Mouse (Mus musculus): Measurements from ENCODE around the gene Spo11.

GRCm38 (mm10) chr2:173039041-173039440, 61.5 kb downstream of the Spo11 start:
- TF ChIP-seq CTCF (IDR thresholded peaks at IDR 0.05; ENCODE audit: low read depth, low read length) (no peak), GATA1 (IDR thresholded peaks at IDR 0.05; ENCODE audit: borderline replicate concordance, low read length) (no peak), POLR2AphosphoS5 (IDR thresholded peaks at IDR 0.05; ENCODE audit: insufficient replicate concordance, low read depth, low read length) (no peak), GATA2 (IDR thresholded peaks at IDR 0.05; ENCODE audit: borderline replicate concordance, low read depth, low read length) (no peak)
